In the genomic region with DNA sequence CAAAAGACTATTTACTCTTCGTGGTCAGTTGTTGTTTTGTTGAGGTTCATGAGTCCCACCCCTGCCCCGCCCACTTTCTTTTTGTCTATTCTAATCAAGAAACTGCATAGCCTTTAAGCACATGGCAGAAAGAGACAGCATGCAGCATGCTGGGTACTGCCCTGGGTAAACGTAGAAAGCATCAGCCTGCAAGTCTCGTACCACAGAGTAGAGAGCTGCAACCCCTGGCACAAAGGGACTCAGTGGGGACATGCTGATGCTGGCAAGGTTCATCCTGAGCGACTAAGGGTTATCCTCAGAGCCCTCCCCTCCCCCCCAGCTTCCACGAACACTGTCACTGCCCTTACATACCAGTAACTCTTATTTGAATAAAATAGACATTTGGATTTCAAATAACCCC, we compare ENCODE assay signal across 25 mouse cellular contexts.
DNase-seq lines count a peak whose midpoint lies in the region; ATAC-seq and TF ChIP-seq lines count a peak whose summit lies in the region.
"Had no signal": no experiment of that assay in that cellular context is flagged by ENCODE, and none has a peak within 500 bp of the region (broad histone marks: within the 10 kb centered on the region; RNA-seq: fewer than 3 reads in every experiment).

No protein-coding gene starts in this region.

- H3K4me1 ChIP-seq in forebrain, embryonic 11.5 days (replicated peaks; ENCODE audit: control insufficient read depth, insufficient read depth, low read length), result no peaks in the 10 kb centered on the region
- H3K4me1 ChIP-seq in forebrain, embryonic 13.5 days, result no peaks in the 10 kb centered on the region
- H3K4me1 ChIP-seq in midbrain, embryonic 12.5 days, result no peaks in the 10 kb centered on the region
- H3K4me1 ChIP-seq in midbrain, postnatal 0 days (ENCODE audit: insufficient read depth, low read length), result no peaks in the 10 kb centered on the region
- H3K4me1 ChIP-seq in midbrain, embryonic 13.5 days (replicated peaks), result peaks cover 15% of the 10 kb centered on the region
- peaks cover 16% of the 10 kb centered on the region for H3K4me1 ChIP-seq in neural tube, embryonic 15.5 days

- no peak for TF ChIP-seq CTCF in midbrain, postnatal 0 days (IDR thresholded peaks at IDR 0.05)

- no peak overlapping the region for H3K27ac ChIP-seq in forebrain, embryonic 11.5 days (ENCODE audit: low read depth, low read length)
- H3K27ac ChIP-seq in forebrain, embryonic 13.5 days, result no peak overlapping the region
- H3K27ac ChIP-seq in midbrain, embryonic 12.5 days (replicated peaks), result no peak overlapping the region
- H3K27ac ChIP-seq in midbrain, postnatal 0 days (ENCODE audit: low read depth, low read length), result no peak overlapping the region
- H3K27ac ChIP-seq in midbrain, embryonic 13.5 days, result no peak overlapping the region
- H3K27ac ChIP-seq in neural tube, embryonic 15.5 days (replicated peaks), result no peak overlapping the region
- H3K27ac ChIP-seq: heart, embryonic 15.5 days; kidney, embryonic 15.5 days; limb, embryonic 12.5 days; macrophage had no signal

- no peak for ATAC-seq in forebrain, embryonic 11.5 days (replicated peaks; ENCODE audit: low FRiP score)
- ATAC-seq in forebrain, embryonic 13.5 days, result no peak
- 0 out of 2 replicates have a peak, but pooled peaks have one; percentile 19 for ATAC-seq in midbrain, embryonic 12.5 days (ENCODE audit: low FRiP score, low read depth)
- ATAC-seq in midbrain, postnatal 0 days (ENCODE audit: low FRiP score), result no peak
- peak; percentile 63; the same call in 1 of the 2 replicates for ATAC-seq in midbrain, embryonic 13.5 days
- ATAC-seq in neural tube, embryonic 15.5 days (ENCODE audit: low FRiP score), result 0 out of 2 replicates have a peak, but pooled peaks have one; percentile 38
- no peak for ATAC-seq in megakaryocyte progenitor cell, adult 5-6 weeks (replicated peaks; ENCODE audit: poor library complexity)
- ATAC-seq: forebrain, postnatal 0 days; intestine, postnatal 0 days; liver, postnatal 0 days; lung, postnatal 0 days had no signal

- H3K9me3 ChIP-seq in forebrain, embryonic 11.5 days (ENCODE audit: control insufficient read depth, low read length), result no peaks in the 10 kb centered on the region
- H3K9me3 ChIP-seq in forebrain, embryonic 13.5 days (replicated peaks), result no peaks in the 10 kb centered on the region
- H3K9me3 ChIP-seq in midbrain, embryonic 12.5 days, result no peaks in the 10 kb centered on the region
- no peaks in the 10 kb centered on the region for H3K9me3 ChIP-seq in midbrain, postnatal 0 days (ENCODE audit: low read length)
- no peaks in the 10 kb centered on the region for H3K9me3 ChIP-seq in midbrain, embryonic 13.5 days
- no peaks in the 10 kb centered on the region for H3K9me3 ChIP-seq in neural tube, embryonic 15.5 days (replicated peaks)
- H3K9me3 ChIP-seq: heart, embryonic 15.5 days; kidney, embryonic 15.5 days had no signal

- no peaks in the 10 kb centered on the region for H3K36me3 ChIP-seq in forebrain, embryonic 11.5 days (ENCODE audit: control insufficient read depth, insufficient read depth, low read length)
- H3K36me3 ChIP-seq in forebrain, embryonic 13.5 days (ENCODE audit: poor library complexity, severe bottlenecking), result no peaks in the 10 kb centered on the region
- no peaks in the 10 kb centered on the region for H3K36me3 ChIP-seq in midbrain, embryonic 12.5 days
- no peaks in the 10 kb centered on the region for H3K36me3 ChIP-seq in midbrain, postnatal 0 days (ENCODE audit: insufficient read depth, low read length)
- H3K36me3 ChIP-seq in midbrain, embryonic 13.5 days, result no peaks in the 10 kb centered on the region
- H3K36me3 ChIP-seq in neural tube, embryonic 15.5 days, result no peaks in the 10 kb centered on the region
- H3K36me3 ChIP-seq: heart, embryonic 15.5 days; kidney, embryonic 15.5 days; limb, embryonic 12.5 days had no signal

- H3K4me2 ChIP-seq in forebrain, embryonic 11.5 days (ENCODE audit: low read depth, low read length, severe bottlenecking), result no peak overlapping the region
- H3K4me2 ChIP-seq in forebrain, embryonic 13.5 days, result no peak overlapping the region
- H3K4me2 ChIP-seq in midbrain, embryonic 12.5 days (replicated peaks), result no peak overlapping the region
- no peak overlapping the region for H3K4me2 ChIP-seq in midbrain, postnatal 0 days (ENCODE audit: low read depth, low read length, poor library complexity, severe bottlenecking)
- H3K4me2 ChIP-seq in midbrain, embryonic 13.5 days (replicated peaks), result no peak overlapping the region
- no peak overlapping the region for H3K4me2 ChIP-seq in neural tube, embryonic 15.5 days
- H3K4me2 ChIP-seq: heart, embryonic 15.5 days; kidney, embryonic 15.5 days; limb, embryonic 12.5 days; liver, embryonic 11.5 days had no signal

- peak; percentile 43 for DNase-seq in forebrain, embryonic 11.5 days (ENCODE audit: low spot score)
- DNase-seq in midbrain, postnatal 0 days (ENCODE audit: low spot score), result no peak
- no peak for DNase-seq in ovary, postnatal 10 days (ENCODE audit: low spot score)
- DNase-seq: adrenal gland, postnatal 36 days; cerebellum, adult 9-10 months; forebrain, postnatal 0 days; gastrocnemius, postnatal 25 days; heart, postnatal 4 days; kidney, postnatal 4 days; liver, postnatal 0 days; right cerebral cortex, adult 18-20 months; right cerebral cortex, postnatal 4 days; thymus, adult 18-20 months had no signal

- no peaks in the 10 kb centered on the region for H3K27me3 ChIP-seq in forebrain, embryonic 11.5 days (ENCODE audit: control insufficient read depth, insufficient read depth, low read length)
- H3K27me3 ChIP-seq in forebrain, embryonic 13.5 days, result no peaks in the 10 kb centered on the region
- H3K27me3 ChIP-seq in midbrain, embryonic 12.5 days, result no peaks in the 10 kb centered on the region
- H3K27me3 ChIP-seq in midbrain, postnatal 0 days (ENCODE audit: insufficient read depth, low read length), result no peaks in the 10 kb centered on the region
- H3K27me3 ChIP-seq in midbrain, embryonic 13.5 days, result no peaks in the 10 kb centered on the region
- H3K27me3 ChIP-seq in neural tube, embryonic 15.5 days (replicated peaks), result no peaks in the 10 kb centered on the region
- H3K27me3 ChIP-seq: heart, embryonic 15.5 days; kidney, embryonic 15.5 days; limb, embryonic 12.5 days had no signal

- 50% methylated on average over 6 of the region's 6 CpGs for WGBS in forebrain, embryonic 11.5 days
- 48% methylated on average over 6 of the region's 6 CpGs for WGBS in forebrain, embryonic 13.5 days
- 58% methylated on average over 6 of the region's 6 CpGs for WGBS in midbrain, embryonic 12.5 days
- WGBS in midbrain, postnatal 0 days, result 57% methylated on average over 6 of the region's 6 CpGs
- 44% methylated on average over 6 of the region's 6 CpGs for WGBS in midbrain, embryonic 13.5 days
- WGBS in neural tube, embryonic 15.5 days, result 47% methylated on average over 6 of the region's 6 CpGs

- no peak overlapping the region for H3K4me3 ChIP-seq in forebrain, embryonic 11.5 days (ENCODE audit: low read depth, low read length)
- no peak overlapping the region for H3K4me3 ChIP-seq in forebrain, embryonic 13.5 days
- no peak overlapping the region for H3K4me3 ChIP-seq in midbrain, embryonic 12.5 days
- H3K4me3 ChIP-seq in midbrain, postnatal 0 days (ENCODE audit: low read depth, low read length), result no peak overlapping the region
- no peak overlapping the region for H3K4me3 ChIP-seq in midbrain, embryonic 13.5 days (replicated peaks)
- H3K4me3 ChIP-seq in neural tube, embryonic 15.5 days (replicated peaks), result no peak overlapping the region
- H3K4me3 ChIP-seq: heart, embryonic 15.5 days; kidney, embryonic 15.5 days; limb, embryonic 12.5 days had no signal

- no peak overlapping the region for H3K9ac ChIP-seq in forebrain, embryonic 11.5 days (ENCODE audit: low read length)
- no peak overlapping the region for H3K9ac ChIP-seq in forebrain, embryonic 13.5 days
- H3K9ac ChIP-seq in midbrain, embryonic 12.5 days (replicated peaks), result no peak overlapping the region
- no peak overlapping the region for H3K9ac ChIP-seq in midbrain, postnatal 0 days (replicated peaks; ENCODE audit: low read length, poor library complexity, severe bottlenecking)
- H3K9ac ChIP-seq in midbrain, embryonic 13.5 days (replicated peaks), result no peak overlapping the region
- H3K9ac ChIP-seq in neural tube, embryonic 15.5 days (replicated peaks), result no peak overlapping the region
- H3K9ac ChIP-seq: forebrain, postnatal 0 days; heart, embryonic 15.5 days; kidney, embryonic 15.5 days; limb, embryonic 12.5 days; liver, postnatal 0 days had no signal

Comparison
In these comparisons a context has a peak if more than half of its experiments do, and no peak if none do; other contexts are left out.
1. ATAC-seq: peak in midbrain, embryonic 12.5 days (single experiment), midbrain, embryonic 13.5 days (single experiment) and neural tube, embryonic 15.5 days (single experiment); none in forebrain, embryonic 11.5 days (single experiment), forebrain, embryonic 13.5 days (single experiment), midbrain, postnatal 0 days (single experiment) and megakaryocyte progenitor cell, adult 5-6 weeks (single experiment).